Mouse (Mus musculus): ENCODE measurements at regions not wholly inside any gene's neighbourhood (a gene's known extent, or its start where the extent isn't known, plus 50 kb on each side); places are given as distances from the start of the nearest gene placed in this dataset.

DNA sequence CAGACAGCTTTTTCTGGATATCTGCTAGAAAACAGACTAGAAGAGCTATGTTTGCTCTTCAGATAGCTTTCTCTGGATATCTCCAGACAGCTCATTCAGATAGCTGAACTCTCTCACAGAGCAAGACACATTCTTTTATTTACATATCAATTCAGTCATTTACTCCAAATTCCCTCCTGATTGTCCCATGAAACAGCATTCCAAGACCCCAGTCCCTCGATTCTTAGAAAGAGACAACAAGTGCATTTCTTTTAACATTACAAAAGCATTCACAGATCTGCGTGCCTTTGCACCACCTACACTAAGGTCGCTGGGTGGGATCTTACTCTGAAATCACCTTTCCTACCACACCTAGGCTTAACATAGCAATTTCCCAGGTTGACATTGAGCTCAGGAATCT lies 1039.5 kb upstream of the Ddx18 start:
- DNase-seq (ENCODE audit: low read depth, low spot score), result no peak

DNA sequence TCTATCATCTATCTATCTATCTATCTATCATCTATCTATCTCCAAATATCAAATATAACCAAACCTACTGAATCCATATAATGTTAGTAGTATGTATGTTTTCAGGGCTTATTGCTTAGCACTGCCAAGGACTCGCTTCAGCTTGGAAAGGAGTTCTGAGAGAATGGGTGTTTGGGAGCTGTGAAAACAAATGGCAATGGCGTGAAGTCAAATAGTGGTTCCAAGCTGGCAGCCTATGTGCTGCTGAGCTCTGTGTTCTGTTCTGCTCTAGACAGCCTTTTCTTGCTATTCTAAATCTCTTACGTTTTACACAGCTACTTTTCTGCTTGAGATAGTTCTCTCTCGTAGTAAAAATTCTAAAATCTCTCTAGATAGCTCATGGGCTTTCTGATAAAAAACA lies 1008.2 kb upstream of the Ddx18 start:
- no peak for DNase-seq (ENCODE audit: low read depth, low spot score)

DNA sequence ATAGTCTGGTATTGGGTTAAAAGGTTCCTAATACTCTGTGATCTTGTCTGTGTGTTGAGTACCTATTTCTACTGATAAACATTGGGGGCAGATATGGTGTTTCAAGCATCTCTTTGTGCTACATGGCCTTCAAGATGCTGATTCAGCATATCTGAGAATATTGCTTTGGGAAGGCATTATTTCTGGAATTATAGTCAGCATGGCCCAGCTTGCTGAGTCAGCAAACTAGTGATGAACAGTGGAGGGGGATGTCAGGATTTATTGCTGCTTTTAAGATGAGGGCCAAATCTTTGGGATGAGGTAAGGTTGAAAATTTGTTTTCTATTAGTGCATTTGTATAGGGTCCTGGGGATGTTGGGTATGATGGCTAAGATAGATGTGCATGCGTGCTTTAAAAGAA lies 983.8 kb upstream of the Ddx18 start:
- no peak for DNase-seq (ENCODE audit: low read depth, low spot score)

DNA sequence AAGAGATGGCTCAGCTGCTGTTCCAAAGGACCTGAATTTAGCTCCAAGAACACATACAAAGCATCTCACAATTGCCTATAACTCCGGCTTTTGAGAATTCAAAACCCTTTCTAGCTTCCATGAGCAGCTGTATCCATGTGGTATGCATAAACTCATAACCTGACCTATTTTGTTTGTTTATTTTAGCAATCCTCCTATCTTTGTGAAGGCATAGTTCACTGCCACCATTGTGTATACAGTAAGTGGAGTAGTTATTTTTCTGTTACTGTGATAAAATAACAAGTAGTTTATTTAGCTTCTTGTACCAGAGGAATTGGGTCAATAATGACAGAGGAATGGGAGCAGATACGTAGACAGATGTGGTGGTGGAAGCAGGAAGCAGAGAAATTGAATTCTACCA lies 941.8 kb upstream of the Ddx18 start:
- DNase-seq (ENCODE audit: low read depth, low spot score), result no peak

DNA sequence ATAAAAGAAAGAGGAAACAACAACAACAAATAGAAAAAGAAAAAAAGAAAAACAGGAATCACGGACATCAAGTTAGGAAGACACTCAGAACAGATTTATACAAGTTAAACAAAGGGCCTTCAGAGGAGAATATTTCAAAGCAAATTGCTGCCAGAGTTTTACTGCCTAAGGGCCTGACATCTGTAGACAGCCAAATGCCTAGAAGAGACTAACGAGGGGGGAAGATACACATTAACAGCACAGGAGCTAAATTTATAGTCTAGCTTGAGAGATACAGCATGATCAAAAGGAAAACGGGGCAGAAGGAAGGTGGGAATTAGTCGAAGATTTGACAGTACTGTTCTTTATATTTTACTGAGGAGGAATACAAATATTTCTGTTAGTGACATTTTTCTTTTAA lies 933.9 kb upstream of the Ddx18 start:
- peak; percentile 2 for DNase-seq (ENCODE audit: low read depth, low spot score)

DNA sequence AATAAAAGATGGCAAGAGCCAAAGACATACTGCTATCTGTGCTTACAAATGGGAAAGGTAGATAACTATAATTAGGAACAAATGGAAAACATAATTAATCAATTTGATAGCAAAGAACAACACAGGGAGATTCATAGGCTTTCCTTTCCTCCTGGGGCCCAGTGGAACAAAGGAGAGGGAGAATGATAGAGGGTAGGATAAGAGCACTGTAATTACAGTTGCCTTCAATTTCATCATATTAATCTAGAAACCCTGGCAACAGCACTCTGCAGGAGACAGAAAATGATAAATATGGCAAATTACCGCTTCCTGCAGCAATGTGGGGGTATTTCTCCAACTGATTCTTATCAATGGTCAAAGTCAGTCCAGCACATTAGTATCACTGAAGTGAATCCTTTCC lies 910.2 kb upstream of the Ddx18 start:
- DNase-seq (ENCODE audit: low read depth, low spot score), result no peak

DNA sequence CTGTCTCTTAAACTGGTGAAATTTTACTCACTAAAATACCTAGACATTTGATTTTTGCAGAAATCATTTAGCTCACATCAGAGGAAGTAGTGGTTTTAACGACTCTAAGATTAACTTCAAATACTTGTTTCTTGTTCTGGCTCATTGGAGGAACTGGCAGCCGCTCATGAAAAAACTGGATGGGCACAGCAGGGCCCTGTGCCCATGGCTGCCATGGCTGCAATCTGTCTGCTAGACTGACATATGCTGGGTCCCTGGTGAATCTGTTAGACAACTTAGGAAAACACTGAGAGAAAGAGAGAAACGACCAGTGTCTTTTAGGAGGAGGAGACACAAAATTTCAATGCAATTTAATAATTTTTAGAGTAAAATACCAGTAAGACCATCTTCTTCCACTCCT lies 896.1 kb upstream of the Ddx18 start:
- no peak for DNase-seq (ENCODE audit: low read depth, low spot score)

DNA sequence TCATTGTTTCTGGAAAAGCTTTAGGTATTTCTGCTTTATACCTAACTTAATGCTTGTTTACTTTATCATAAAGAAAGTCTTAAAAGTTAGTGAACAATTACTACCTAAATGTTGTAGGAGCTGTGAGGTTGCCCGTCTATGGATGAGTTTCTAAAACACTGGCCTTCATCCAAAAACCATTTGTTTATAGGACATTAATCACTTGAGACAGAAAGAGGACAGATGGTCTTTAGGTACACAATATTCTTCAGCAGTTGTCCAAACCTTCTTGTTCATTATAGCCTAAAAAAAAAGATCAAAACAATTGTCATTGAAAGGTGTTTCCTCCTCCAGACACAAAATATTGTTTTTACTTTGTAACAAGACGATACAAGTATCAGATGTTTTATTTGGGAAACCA lies 891.3 kb upstream of the Ddx18 start:
- no peak for DNase-seq (ENCODE audit: low read depth, low spot score)

DNA sequence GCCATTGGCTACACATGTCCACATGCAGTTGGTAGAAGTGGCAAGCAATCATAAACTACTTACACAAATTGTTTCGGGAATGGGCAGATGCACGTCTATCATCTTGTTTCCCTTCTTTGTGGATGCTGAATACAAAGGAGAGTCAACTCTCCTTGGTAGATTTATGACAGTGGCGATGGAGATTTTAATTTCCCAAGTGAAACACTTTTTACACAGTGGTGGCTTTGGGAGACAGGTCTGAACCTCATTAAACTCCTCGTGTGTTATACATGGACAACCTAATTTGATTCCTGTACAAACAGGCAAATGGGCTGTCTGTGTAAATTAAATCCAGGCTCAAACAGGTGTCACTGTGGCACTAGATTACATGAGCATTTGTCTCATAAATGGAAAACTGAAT lies 887.1 kb upstream of the Ddx18 start:
- DNase-seq (ENCODE audit: low read depth, low spot score), result peak; percentile 3

DNA sequence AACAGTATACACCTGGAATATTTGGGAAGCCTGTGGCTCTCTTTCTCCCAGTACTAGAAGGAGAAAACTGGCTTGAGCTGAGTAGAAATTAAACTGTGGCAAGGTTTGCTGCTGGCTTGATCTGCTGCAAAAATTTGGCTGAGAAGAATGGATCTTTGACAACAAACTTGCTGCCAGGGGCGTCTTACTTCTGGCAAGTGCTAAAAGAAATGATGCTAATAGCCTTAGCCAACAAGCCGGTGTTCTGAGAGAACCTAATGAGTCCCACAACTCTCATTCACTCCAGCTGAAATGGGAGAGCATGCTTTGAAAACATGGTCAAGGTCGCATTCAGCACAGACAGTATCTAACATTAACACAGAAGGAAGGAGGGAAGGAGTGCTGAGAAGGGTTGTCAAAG lies 885.8 kb upstream of the Ddx18 start:
- no peak for DNase-seq (ENCODE audit: low read depth, low spot score)

DNA sequence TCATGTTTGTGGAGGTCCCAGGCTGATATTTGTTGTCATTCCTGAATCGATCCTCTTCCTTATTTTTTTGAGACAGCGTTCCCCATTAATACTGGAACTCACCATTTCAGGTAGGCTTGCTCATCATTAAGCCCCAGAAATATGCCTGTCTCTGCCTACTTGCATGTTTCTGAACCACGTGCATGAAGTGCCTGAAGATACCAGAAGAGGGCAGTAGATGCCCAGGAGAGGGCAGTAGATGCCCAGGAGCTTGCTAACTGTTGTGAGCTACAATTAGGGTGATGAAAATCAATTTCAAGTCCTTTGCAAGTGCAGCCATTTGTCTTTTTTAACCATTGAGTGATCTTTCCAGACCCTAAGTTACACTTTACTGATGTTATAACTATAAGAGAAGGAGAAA lies 871.6 kb upstream of the Ddx18 start:
- DNase-seq (ENCODE audit: low read depth, low spot score), result peak; percentile 7

DNA sequence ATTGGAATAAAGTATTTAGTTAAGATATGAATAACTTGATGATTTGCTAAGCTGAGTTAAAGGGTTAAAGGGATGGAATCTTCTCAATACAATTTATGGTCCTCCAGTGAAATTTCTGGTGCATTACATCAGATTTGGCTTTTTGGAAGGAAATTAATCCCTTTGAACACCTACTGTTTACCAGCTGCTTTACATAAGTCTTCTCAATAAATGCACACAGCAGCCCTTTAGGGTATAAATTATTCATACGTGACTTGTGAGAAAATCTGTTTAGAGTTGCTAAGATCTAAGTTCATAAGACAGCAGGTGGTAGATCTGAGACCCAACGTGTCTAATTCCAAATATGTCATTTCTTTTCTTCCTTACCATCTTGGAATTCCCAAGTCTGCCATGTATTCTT lies 855.7 kb upstream of the Ddx18 start:
- DNase-seq (ENCODE audit: low read depth, low spot score), result no peak

DNA sequence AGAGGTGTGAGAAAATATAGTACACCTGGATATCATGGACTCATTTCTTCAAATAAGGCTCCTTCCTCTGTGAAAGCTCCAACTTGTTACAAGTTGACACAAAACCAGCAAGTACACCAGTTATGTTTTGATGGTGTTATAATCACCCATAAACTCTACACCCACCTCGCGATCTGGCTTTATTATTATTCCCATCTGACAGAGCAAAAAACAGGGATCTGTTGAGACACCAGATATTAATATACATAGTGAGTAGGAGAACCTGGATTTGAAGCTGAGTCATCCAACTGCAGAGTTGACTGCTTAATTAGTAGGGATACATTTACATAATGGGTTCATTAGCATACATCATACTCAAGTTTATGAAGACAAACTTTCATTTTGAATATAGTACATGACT lies 828.6 kb upstream of the Ddx18 start:
- no peak for DNase-seq (ENCODE audit: low read depth, low spot score)

DNA sequence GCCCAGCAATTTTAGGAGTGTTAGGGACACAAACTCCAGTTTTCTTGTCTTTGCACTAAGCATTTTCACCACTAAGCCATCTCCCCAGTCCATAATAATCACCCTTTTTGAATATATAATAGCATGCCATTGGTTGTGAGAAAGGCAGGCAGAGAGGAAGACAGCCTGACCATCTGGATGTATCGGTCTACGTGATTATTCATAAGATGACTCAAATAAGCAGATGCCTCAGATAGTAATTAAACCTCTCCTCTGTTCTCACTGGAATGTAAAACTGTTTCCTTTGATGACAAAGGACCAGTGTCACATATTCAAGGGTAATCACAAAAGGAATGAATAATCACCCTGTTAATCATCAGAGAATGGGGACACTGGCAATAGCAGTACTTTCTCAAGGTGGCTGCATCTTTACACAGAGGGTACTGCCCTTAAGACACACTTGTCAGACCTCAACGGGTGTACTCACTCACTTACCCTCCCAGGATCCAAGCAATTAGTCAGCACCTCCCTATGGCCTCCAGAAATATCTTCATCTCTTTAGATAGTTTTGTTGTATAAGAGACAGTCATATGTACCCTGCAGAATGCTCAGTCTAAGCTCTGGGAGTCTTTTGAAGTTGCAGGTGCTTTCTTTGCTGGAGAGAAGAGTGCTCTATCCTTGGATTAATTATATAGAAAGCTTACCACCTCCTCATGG lies 826.0 kb upstream of the Ddx18 start:
- no peak for DNase-seq (ENCODE audit: low read depth, low spot score)

DNA sequence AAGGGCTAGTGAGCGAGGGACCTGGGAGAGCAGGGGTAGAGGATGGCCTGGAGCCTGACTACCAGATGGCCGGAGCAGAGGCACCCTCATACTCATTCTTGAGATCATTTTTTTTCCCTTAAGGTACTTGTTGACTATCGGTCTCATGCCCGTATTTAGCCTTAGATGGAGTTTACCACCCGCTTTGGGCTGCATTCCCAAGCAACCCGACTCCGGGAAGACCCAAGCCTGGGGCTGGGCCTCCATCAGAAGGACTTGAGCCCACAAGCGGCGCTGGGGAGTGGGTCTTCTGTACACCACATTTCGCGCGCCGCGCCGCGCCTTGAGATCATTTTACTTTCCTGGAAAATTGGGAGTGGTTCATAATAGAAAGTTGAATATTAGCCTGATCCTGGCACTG lies 789.2 kb upstream of the Ddx18 start:
- DNase-seq (ENCODE audit: low read depth, low spot score), result peak; percentile 100

DNA sequence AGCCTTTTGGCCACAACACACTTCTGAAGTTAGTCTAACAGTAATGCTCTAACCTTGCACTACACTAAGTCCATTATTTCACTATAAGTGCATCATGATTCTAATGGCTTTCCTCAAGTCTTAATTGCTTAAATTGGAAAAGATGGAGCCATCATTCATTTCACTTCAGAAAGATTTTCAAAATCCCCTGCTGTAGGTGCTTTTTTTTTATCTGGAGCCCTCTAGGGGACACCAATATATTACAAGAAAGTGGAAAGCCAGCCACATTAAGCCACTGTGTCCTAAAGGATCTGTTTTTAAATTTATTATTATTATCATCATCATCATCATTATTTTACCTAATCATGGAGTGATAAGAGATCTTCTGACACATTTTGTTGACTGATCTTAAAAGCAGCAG lies 783.7 kb upstream of the Ddx18 start:
- DNase-seq (ENCODE audit: low read depth, low spot score), result no peak

DNA sequence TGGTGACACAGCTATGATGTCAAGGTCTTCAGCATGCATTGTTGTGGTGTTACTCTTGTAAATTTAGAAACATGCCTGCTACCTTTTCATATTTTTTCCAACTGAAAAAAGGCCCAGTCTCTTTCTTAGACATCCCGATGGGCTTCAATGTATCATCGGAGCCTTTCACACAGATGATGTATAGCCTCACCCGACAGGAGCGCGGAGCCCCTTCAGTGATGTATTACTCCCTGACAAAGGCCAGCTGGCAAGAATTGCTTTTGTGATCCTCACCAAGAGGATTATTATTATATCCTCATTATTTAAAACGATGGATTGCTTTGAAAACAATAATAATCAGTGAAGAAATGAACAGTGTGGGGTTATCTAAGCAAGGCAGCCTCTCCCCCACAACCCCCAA lies 765.5 kb upstream of the Ddx18 start:
- DNase-seq (ENCODE audit: low read depth, low spot score), result no peak

DNA sequence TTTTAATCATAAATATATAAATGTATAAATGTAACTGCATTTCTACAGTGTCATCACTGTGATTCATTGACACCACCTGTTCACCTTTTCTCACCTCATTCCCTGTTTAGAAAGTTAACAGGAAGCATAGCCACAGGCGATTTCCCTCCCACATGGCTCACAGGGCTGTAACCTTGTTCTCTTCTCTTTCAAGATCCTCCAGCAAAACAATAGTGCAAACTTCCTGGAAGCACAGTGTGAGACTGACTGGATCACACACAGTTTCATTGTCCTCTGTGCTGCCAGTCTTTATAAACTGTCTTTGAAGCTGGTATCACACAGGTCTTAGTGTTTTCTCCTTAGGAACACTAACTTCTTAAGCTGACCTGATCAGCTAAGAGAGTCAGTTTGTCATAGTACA lies 760.5 kb upstream of the Ddx18 start:
- DNase-seq (ENCODE audit: low read depth, low spot score), result no peak

Data from forelimb bud, embryonic 11.5 days (tissue).